Mouse (Mus musculus): ENCODE data around the gene Rnf157.
A peak's percentile ranks its signal among the peaks of the same experiment; 100 is the strongest.

Gene Rnf157

DNA sequence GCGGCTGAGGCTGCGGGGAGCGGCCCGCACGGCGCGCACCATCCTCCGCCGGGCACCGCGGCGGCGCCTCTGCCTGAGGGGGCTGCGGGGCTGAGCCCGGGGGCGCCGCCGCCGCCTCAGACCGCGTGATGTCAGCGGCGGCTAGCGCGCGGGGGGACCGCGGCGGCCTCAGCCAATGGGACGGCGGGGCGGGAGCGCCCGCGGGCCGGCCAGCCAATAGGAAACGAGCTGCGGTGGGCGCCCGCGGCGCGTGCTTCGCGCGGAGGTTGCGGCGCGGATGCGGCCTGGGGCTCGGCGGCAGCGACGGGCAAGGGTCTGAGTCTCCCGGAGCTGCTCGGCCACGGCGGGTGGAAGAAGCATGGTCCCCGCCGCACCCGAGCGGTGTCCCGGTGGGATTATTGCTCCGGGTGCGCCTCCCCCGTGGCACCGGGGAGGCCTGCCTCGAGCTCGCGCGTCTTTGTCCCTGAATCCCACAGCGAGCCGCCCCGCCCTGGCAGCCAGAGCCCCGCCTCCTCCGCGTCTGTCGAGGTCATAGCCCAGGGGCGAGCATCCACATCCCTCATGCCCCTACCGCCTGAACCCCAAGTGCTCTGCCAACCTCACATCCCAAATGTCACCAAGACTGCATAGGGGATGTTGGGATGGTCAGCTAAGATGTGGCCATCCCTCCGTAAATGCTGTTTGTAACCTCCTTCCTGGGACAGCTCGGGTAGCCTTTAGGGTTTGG lies at the start of gene Rnf157:
Gene Rnf157 (minus strand): TSS at position 129 of the 727 bp plus-strand sequence.
- peak; percentile 79 for DNase-seq (ENCODE audit: low read depth, low spot score)

GRCm38 (mm10) chr11:116459786-116460185 lies 47.0 kb upstream of the Rnf157 start:
- DNase-seq (ENCODE audit: low read depth, low spot score), result no peak

GRCm38 (mm10) chr11:116456234-116456633 lies 43.4 kb upstream of the Rnf157 start:
- DNase-seq (ENCODE audit: low read depth, low spot score), result no peak

- DNase-seq (ENCODE audit: low read depth, low spot score), result no peak
Observed at GRCm38 (mm10) chr11:116453889-116454288, 41.1 kb upstream of the Rnf157 start.

DNA sequence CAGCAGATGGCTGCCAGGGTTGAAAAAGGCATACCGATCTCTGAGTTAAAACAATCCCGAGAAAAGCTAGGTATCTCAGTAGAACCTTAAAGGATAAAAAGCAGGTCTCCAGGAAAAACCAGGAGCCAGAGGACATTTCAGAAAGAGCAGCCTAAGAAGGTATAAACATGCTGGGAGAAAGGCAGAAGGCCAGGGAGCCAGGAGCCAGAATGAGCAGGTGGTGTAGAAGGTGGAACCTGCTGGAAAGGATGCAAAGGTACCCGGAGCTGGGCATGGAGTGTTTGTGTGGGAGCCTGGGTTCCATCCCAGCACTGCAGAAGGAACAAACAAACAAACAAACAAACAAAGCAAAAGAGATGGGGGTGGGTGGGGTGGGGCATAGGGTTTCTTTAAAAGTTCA lies 36.5 kb upstream of the Rnf157 start:
- DNase-seq (ENCODE audit: low read depth, low spot score), result no peak

DNA sequence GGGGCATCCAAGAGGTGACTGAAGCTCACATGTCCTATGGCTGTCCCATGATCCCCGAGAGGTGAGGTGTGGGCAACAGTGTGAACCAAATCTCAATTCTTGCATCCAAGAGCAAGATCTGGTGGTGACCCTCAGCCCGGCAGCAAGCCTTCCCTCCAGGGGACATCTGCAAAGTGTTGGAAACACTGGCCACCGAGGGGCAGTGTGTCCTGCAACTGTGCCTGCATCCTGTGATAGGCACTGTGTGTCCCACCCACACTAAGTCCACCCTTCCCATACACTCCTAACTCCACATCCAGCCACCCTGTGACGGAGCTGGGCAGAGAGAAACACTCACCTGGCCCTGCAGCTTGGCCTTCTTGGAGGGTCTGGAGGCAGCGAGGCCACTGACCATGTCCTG lies 35.0 kb upstream of the Rnf157 start:
- no peak for DNase-seq (ENCODE audit: low read depth, low spot score)

GRCm38 (mm10) chr11:116446308-116446887 lies 33.6 kb upstream of the Rnf157 start:
- DNase-seq (ENCODE audit: low read depth, low spot score), result no peak

GRCm38 (mm10) chr11:116445596-116446307 lies 32.9 kb upstream of the Rnf157 start:
- peak; percentile 84 for DNase-seq (ENCODE audit: low read depth, low spot score)

GRCm38 (mm10) chr11:116443935-116444334 lies 31.1 kb upstream of the Rnf157 start:
- DNase-seq (ENCODE audit: low read depth, low spot score), result no peak

- no peak for DNase-seq (ENCODE audit: low read depth, low spot score)
Observed at GRCm38 (mm10) chr11:116443311-116443710, 30.5 kb upstream of the Rnf157 start.

DNA sequence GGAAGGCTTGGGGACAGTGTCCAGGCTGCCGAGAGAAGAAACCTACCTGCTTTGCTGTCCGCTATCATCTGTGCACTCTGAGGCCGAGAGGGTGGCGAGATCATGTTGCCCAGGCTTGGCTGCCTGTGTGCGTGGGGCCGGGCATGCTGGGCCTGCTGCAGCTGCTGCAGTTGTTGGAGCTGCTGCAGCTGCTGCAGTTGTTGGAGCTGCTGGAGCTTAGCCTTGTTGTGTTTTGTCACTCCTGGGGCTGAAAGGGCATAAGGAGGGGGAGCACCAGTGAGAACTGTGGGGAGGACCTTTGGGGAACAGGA lies 30.0 kb upstream of the Rnf157 start:
- DNase-seq (ENCODE audit: low read depth, low spot score), result no peak

GRCm38 (mm10) chr11:116442129-116442866 lies 29.5 kb upstream of the Rnf157 start:
- no peak for DNase-seq (ENCODE audit: low read depth, low spot score)

DNA sequence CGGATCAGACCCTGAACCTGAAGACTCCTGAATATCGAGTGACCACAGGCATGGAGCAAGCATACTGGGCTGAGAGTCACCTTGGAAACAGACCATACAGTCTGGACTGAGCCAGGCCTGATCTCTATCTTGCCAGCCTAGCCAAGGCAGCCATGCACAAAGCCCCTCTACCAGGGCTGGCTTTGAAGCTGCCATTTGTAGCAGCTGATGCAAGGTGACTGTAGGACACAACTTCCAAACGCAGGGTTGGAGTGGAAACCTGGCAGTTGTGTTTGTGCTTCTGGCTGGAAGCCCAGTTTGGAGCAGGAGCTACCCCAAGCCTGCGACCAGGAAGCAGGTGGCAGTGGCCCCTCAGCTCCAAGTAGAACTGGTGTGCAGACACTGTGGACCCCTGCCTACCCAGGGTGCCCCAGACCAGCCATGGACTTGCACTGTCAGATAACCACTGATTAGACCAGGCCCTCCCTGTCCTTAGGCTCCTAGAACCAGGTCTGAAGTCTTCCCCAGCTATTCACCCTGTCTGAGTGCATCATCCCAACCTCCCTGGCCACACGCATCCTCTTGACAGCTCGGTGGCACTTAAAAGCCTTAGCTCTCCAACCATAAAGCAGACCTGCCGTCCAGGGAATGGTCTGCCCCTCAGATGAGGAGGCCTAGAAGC lies 27.7 kb upstream of the Rnf157 start:
- DNase-seq (ENCODE audit: low read depth, low spot score), result no peak

GRCm38 (mm10) chr11:116439269-116440240 lies 26.7 kb upstream of the Rnf157 start:
- DNase-seq (ENCODE audit: low read depth, low spot score), result no peak

GRCm38 (mm10) chr11:116437541-116437940 lies 24.7 kb upstream of the Rnf157 start:
- no peak for DNase-seq (ENCODE audit: low read depth, low spot score)

DNA sequence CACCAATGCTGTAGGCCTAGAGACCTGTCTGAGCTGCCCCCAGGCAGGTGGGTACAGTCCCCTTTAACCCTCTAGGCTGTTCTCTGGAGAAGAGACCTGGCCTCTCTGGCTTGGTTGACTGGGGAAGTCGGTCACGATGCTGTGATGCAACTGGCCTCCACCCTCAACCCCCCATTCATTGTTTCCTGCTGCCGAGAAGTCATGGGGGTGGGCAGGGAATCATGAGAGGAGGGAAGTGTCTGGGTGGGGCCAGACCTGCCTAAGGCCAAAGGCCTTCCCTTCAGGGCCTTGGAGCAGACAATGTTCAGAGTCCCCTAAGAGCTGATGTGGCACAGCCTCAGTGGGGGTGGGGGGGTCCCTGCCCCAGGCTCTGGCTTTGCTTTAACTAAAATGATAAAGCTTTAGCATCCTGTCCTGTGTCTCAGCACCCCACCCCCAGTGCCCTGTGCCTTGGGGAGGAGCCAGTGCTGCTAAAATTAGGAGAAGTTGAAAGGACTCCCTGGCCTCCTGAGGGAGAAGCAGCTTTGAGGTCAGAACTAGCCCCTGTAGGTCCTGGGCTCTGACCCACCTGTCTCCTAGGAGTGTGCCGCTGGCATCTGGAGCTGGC lies 24.0 kb upstream of the Rnf157 start:
- DNase-seq (ENCODE audit: low read depth, low spot score), result no peak

- no peak for DNase-seq (ENCODE audit: low read depth, low spot score)
Observed at GRCm38 (mm10) chr11:116435992-116436724, 23.3 kb upstream of the Rnf157 start.

DNA sequence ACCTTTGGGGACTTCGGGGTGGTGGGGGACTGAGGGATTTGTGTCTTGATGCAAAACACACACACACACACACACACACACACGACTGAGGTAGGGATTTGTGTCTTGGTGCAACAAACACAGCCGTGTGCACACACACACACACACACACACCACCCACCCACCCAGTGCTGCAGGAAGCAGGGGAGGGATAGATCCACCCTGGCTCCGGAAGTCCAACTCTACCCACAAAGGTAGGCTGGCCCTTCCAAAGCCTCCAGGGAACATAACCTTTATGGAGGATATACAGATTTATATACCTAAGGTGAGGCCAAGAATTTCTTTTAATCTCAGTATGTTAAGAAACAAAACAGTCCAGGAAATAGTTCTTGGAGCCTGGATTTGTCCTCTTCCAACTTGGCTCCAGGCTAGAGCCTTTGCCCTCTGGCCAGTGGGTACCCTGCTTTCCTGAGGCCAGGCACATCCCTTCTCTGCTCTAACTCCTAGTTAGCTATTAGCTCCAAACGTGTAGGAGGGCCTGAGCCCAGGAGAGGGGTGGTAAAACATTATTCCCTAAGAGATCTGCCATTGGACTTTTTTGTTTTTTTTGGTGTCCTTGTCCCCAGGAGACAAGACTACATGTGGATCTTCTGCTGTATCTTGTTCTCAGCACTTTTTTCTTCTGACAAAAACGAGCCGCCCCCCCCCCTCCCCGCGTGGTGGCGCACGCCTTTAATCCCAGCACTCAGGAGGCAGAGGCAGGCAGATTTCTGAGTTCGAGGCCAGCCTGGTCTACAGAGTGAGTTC lies 22.3 kb upstream of the Rnf157 start:
- DNase-seq (ENCODE audit: low read depth, low spot score), result no peak

Measured in retina, postnatal 7 days (tissue).